Mouse (Mus musculus): ENCODE results near the gene Gm21834. TPM values are rescaled to one million over a fixed set of nuclear protein-coding genes. Genes with fewer than 3 reads are reported as not detected.

Gene Gm21834
- total and polyA plus RNA-seq, 3 experiments: not detected

DNA sequence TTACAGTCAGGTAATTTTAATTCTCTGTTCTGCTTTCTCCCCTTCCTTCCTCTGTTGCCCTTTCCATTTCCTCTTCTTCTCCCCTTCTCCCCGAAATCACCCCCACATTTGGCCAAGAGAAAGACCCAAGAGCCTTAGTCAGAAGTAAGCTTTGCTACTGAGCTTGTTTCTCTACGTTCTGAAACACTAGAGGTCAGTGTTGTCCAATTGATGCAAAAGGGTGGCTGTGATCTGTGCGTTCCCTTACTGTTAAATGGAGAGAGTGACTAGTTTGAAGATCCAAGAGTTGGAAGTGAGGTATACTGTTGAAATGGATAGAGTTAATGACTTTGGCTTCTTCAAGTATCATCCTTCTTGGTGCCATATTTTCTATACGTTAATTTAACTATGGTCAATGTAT lies 28.9 kb upstream of the Gm21834 start:
- Histone ChIP-seq H3K4me2 (ENCODE audit: insufficient read depth, low read depth, poor library complexity, severe bottlenecking) (no peak overlapping the region), H3K79me2 (replicated peaks; ENCODE audit: control insufficient read depth, extremely low read depth, insufficient read depth, poor library complexity, severe bottlenecking) (no peaks in the 10 kb centered on the region), H3K4me3 (replicated peaks in 1 of 3; ENCODE audit: low read depth in 2 of 3, low read length in 2 of 3, poor library complexity in 1 of 3) (no peak overlapping the region), H3K4me1 (ENCODE audit: control insufficient read depth in 1 of 2, insufficient read depth in 2 of 2) (peaks cover 0 to 7% of the 10 kb centered on the region in 2 experiments; a peak in 2 of 4 replicates), H3K9ac (ENCODE audit: insufficient read depth, low read depth) (no peak overlapping the region), H3K9me3 (replicated peaks; ENCODE audit: low read length) (no peaks in the 10 kb centered on the region), H3K27ac (ENCODE audit: insufficient read depth, low read depth) (no peak overlapping the region), H3K36me3 (replicated peaks in 1 of 2; ENCODE audit: control insufficient read depth in 1 of 2, insufficient read depth in 1 of 2, low read length in 1 of 2) (no peaks in the 10 kb centered on the region), H3K27me3 (replicated peaks) (no peaks in the 10 kb centered on the region)
- dilution Hi-C loops (cut with MboI; ENCODE audit: extremely low pct_ligation_motif_present, extremely low pct_unique_long_range_greater_than_20kb, low sequenced_read_pairs): no loop called here
- DNase-seq (ENCODE audit: extremely low read depth): peak; percentile 61
- TF ChIP-seq RAD21 (IDR thresholded peaks at IDR 0.05; ENCODE audit: low read depth, low read length) (peak; percentile 80), NRF1 (IDR thresholded peaks at IDR 0.05; ENCODE audit: low read depth, low read length) (no peak), SMC3 (IDR thresholded peaks at IDR 0.05; ENCODE audit: low read depth, low read length) (peak; percentile 63), CTCF (conservative IDR thresholded peaks at IDR 0.05 in 1 of 2, IDR thresholded peaks at IDR 0.05 in 1 of 2; ENCODE audit: low read depth in 2 of 2, low read length in 2 of 2) (peak in 1 of 2 experiments; percentile 74; a peak in 3 of 4 replicates)
- in situ Hi-C loops (cut with MboI; ENCODE audit: low pct_ligation_motif_present, low pct_unique_long_range_greater_than_20kb, low sequenced_read_pairs): no loop called here

DNA sequence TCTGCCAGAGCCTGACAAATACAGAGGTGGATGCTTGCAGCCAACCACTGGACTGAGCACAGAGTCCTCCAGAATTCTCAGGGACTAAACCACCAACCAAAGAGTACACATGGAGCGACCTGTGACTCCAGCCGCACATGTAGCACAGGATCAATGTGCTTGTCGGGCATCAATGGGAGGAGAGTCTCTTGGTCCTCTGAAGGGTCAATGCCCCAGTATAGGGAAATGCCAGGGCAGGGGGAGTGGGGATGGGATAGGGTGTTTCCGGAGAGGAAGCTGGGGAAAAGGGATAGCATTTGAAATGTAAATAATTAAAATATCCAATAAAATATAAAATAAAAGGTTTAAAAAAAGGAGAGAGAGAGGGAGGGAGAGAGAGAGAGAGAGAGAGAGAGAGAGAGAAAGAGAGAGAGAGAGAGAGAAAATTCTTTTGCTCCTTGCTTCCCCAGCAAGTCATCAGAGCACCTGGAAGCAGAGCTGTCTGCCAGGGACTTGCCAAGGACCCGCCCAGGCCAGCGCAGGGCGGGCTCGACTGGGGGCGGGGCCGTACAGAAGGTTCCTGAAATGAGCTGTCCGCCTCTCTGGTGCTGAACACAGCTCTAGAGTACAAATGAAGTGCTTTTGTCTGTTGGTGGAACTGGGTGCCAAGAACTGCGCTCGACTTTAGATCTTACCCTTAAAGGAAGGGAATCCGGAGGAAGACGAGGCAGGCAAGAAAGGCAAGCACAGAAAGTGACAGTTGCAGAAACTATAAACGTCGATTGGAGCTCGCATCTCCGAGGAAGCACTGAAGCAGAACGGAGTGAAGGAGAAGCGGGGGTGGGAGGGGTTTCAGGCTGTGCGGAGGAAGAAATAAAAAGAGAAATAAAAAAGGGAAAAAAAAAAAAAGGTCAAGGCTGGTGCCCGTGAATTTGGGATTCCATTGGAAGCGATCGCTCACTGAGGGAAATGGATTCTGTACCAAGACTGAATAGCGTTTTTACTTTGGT lies 26.9 kb upstream of the Gm21834 start, which contains the start of gene Cntnap5c:
Gene Cntnap5c, plus strand, starts transcription at position 949 of the 989 bp plus-strand sequence.
- Histone ChIP-seq H3K4me2 (ENCODE audit: insufficient read depth, low read depth, poor library complexity, severe bottlenecking) (peak within 1 kb of the TSS; percentile 64), H3K4me3 (replicated peaks in 1 of 3; ENCODE audit: low read depth in 2 of 3, low read length in 2 of 3, poor library complexity in 1 of 3) (no peak within 1 kb of the TSS), H3K9me3 (replicated peaks; ENCODE audit: low read length) (no peaks in the 10 kb centered on the region), H3K79me2 (replicated peaks; ENCODE audit: control insufficient read depth, extremely low read depth, insufficient read depth, poor library complexity, severe bottlenecking) (no peaks in the 10 kb centered on the region), H3K4me1 (ENCODE audit: control insufficient read depth in 1 of 2, insufficient read depth in 2 of 2) (peaks cover 0 to 7% of the 10 kb centered on the region in 2 experiments; a peak in 2 of 4 replicates), H3K27me3 (replicated peaks) (no peaks in the 10 kb centered on the region), H3K27ac (ENCODE audit: insufficient read depth, low read depth) (no peak within 1 kb of the TSS), H3K36me3 (replicated peaks in 1 of 2; ENCODE audit: control insufficient read depth in 1 of 2, insufficient read depth in 1 of 2, low read length in 1 of 2) (no peaks in the 10 kb centered on the region), H3K9ac (ENCODE audit: insufficient read depth, low read depth) (no peak within 1 kb of the TSS)
- dilution Hi-C loops (cut with MboI; ENCODE audit: extremely low pct_ligation_motif_present, extremely low pct_unique_long_range_greater_than_20kb, low sequenced_read_pairs) (no loop called here), in situ Hi-C loops (cut with MboI; ENCODE audit: low pct_ligation_motif_present, low pct_unique_long_range_greater_than_20kb, low sequenced_read_pairs) (no loop called here)
- TF ChIP-seq ELF1 (IDR thresholded peaks at IDR 0.05; ENCODE audit: low read depth, low read length): peak; percentile 31; the same call in 1 of the 2 replicates
- TF ChIP-seq NRF1 (IDR thresholded peaks at IDR 0.05; ENCODE audit: low read depth, low read length): no peak
- peak; percentile 75; the same call in 1 of the 2 replicates for TF ChIP-seq SIN3A (IDR thresholded peaks at IDR 0.05; ENCODE audit: low read length)
- TF ChIP-seq E2F4 (IDR thresholded peaks at IDR 0.05; ENCODE audit: insufficient replicate concordance, low read depth, low read length): peak; percentile 44; the same call in 1 of the 2 replicates
- DNase-seq (ENCODE audit: extremely low read depth): peak; percentile 85

DNA sequence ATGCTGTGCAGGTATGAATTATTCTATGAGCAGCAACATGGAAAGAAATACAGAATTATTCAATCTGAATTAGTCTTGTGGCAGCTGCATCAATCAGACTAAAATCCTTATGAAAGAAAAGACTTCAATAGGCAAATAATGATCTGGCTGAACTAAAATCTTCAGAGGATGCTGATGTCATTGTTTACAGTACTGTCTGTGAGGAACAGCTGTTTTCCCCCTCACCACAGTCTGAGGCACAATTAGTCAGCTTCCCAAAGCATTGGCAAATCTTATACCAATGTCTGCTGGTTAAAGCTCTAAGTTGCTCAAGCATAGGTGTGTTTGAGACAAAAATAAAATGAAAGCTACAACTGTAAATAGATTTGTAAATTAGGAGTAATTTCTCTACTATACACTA lies 25.3 kb upstream of the Gm21834 start:
- H3K36me3 ChIP-seq (replicated peaks in 1 of 2; ENCODE audit: control insufficient read depth in 1 of 2, insufficient read depth in 1 of 2, low read length in 1 of 2): no peaks in the 10 kb centered on the region
- H3K4me1 ChIP-seq (ENCODE audit: control insufficient read depth in 1 of 2, insufficient read depth in 2 of 2): peaks cover 0 to 7% of the 10 kb centered on the region in 2 experiments; a peak in 2 of 4 replicates
- no peak overlapping the region for H3K27ac ChIP-seq (ENCODE audit: insufficient read depth, low read depth)
- no peak for TF ChIP-seq ZNF384 (IDR thresholded peaks at IDR 0.05; ENCODE audit: low read depth, low read length)
- TF ChIP-seq RCOR1 (conservative IDR thresholded peaks at IDR 0.05; ENCODE audit: low read depth, low read length): no peak
- no peak for TF ChIP-seq POLR2AphosphoS2 (IDR thresholded peaks at IDR 0.05; ENCODE audit: low read depth, low read length)
- no peak for TF ChIP-seq UBTF (IDR thresholded peaks at IDR 0.05; ENCODE audit: low read depth, low read length)
- no peak for TF ChIP-seq ETS1 (conservative IDR thresholded peaks at IDR 0.05; ENCODE audit: low read depth, low read length)
- no peak for TF ChIP-seq MEF2A (IDR thresholded peaks at IDR 0.05; ENCODE audit: borderline replicate concordance, low read depth, low read length)
- TF ChIP-seq USF2 (conservative IDR thresholded peaks at IDR 0.05; ENCODE audit: low read depth, low read length): no peak
- no peak for TF ChIP-seq MXI1 (IDR thresholded peaks at IDR 0.05; ENCODE audit: low read depth, low read length)
- TF ChIP-seq EP300 (IDR thresholded peaks at IDR 0.05; ENCODE audit: low read length): no peak
- TF ChIP-seq HCFC1 (IDR thresholded peaks at IDR 0.05; ENCODE audit: low read depth, low read length): no peak
- no peak for TF ChIP-seq TCF12 (IDR thresholded peaks at IDR 0.05; ENCODE audit: low read depth, low read length)
- TF ChIP-seq PAX5 (IDR thresholded peaks at IDR 0.05; ENCODE audit: low read length): no peak
- TF ChIP-seq CHD1 (IDR thresholded peaks at IDR 0.05; ENCODE audit: low read depth, low read length): no peak
- TF ChIP-seq RAD21 (IDR thresholded peaks at IDR 0.05; ENCODE audit: low read depth, low read length): no peak
- no peak for TF ChIP-seq MAX (IDR thresholded peaks at IDR 0.05; ENCODE audit: low read length)
- TF ChIP-seq JUND (conservative IDR thresholded peaks at IDR 0.05; ENCODE audit: low read depth, low read length): no peak
- TF ChIP-seq SMC3 (IDR thresholded peaks at IDR 0.05; ENCODE audit: low read depth, low read length): no peak
- TF ChIP-seq NRF1 (IDR thresholded peaks at IDR 0.05; ENCODE audit: low read depth, low read length): no peak
- in situ Hi-C loops (cut with MboI; ENCODE audit: low pct_ligation_motif_present, low pct_unique_long_range_greater_than_20kb, low sequenced_read_pairs) (no loop called here), dilution Hi-C loops (cut with MboI; ENCODE audit: extremely low pct_ligation_motif_present, extremely low pct_unique_long_range_greater_than_20kb, low sequenced_read_pairs) (no loop called here)
- H3K79me2 ChIP-seq (replicated peaks; ENCODE audit: control insufficient read depth, extremely low read depth, insufficient read depth, poor library complexity, severe bottlenecking): no peaks in the 10 kb centered on the region
- H3K27me3 ChIP-seq (replicated peaks): no peaks in the 10 kb centered on the region
- H3K4me3 ChIP-seq (replicated peaks in 1 of 3; ENCODE audit: low read depth in 2 of 3, low read length in 2 of 3, poor library complexity in 1 of 3): no peak overlapping the region
- no peak for DNase-seq (ENCODE audit: extremely low read depth)
- no peaks in the 10 kb centered on the region for H3K9me3 ChIP-seq (replicated peaks; ENCODE audit: low read length)
- H3K4me2 ChIP-seq (ENCODE audit: insufficient read depth, low read depth, poor library complexity, severe bottlenecking): no peak overlapping the region
- no peak overlapping the region for H3K9ac ChIP-seq (ENCODE audit: insufficient read depth, low read depth)

All from CH12.LX (cell line).